Mouse (Mus musculus) small intestine, adult 2 months (tissue): Measurements from ENCODE around the gene Dnaaf3. TPM values are rescaled to one million over a fixed set of nuclear protein-coding genes. Genes with fewer than 3 reads are reported as not detected.
A peak's percentile ranks its signal among the peaks of the same experiment; 100 is the strongest.

Experiments
- H3K27ac ChIP-seq: fragments of 200-500 bp; 2 replicates; pipeline ENCODE4 v1.5.1; 2012; ENCODE audit warnings: low read depth, low read length, control low read depth, inconsistent platforms; ENCODE audit not compliant: insufficient read depth
- H3K27me3 ChIP-seq: fragments of 200-500 bp; 2 replicates; pipeline ENCODE4 v1.6.1; 2012; ENCODE audit warnings: mild to moderate bottlenecking, moderate library complexity, low read length, inconsistent platforms; ENCODE audit not compliant: control insufficient read depth, insufficient read depth
- H3K36me3 ChIP-seq: fragments of 200-500 bp; 2 replicates; pipeline ENCODE4 v1.6.1; 2012; ENCODE audit warnings: mild to moderate bottlenecking, low read length, control low read depth, inconsistent platforms; ENCODE audit not compliant: control insufficient read depth, insufficient read depth
- H3K4me1 ChIP-seq: fragments of 200-500 bp; 2 replicates; pipeline ENCODE4 v1.6.1; 2012; ENCODE audit warnings: low read length, inconsistent platforms, mixed read lengths; ENCODE audit not compliant: control insufficient read depth, insufficient read depth, insufficient read length
- H3K4me3 ChIP-seq: fragments of 200-500 bp; 2 replicates; pipeline ENCODE4 v1.5.1; 2012; ENCODE audit warnings: low read depth, mild to moderate bottlenecking, control low read depth, inconsistent platforms, low read length, moderate library complexity
- CTCF ChIP-seq: fragments of 200-500 bp; IDR thresholded peaks from 2 replicates; pipeline ENCODE4 v1.5.1; 2012; ENCODE audit warnings: low read depth, mild to moderate bottlenecking, control low read depth, inconsistent platforms, low read length, moderate library complexity, mixed read lengths; ENCODE audit not compliant: insufficient replicate concordance, insufficient read length; ENCODE audit errors: extremely low read depth
- POLR2A ChIP-seq: fragments of 200-500 bp; IDR thresholded peaks from 2 replicates; pipeline ENCODE4 v1.6.1; 2012; ENCODE audit warnings: low read depth, mild to moderate bottlenecking, control low read depth, inconsistent platforms, low read length, moderate library complexity
- WGBS: fragments of 180-500 bp; shearing (Covaris S2); methylation state at CpG from one replicate; pipeline ENCODE4 v1.1.7; 2018; 5-methylcytosine and 5-hydroxymethylcytosine counted together
- polyA plus RNA-seq: library from polyadenylated mRNA; depleted of rRNA; stranded (reverse); fragments of >200 nt; gene quantifications from 2 replicates; pipeline ENCODE4 v1.2.3, GENCODE M21; 2012

The Dnaaf3 gene
- polyA plus RNA-seq, 1 experiment: 1.9 TPM

DNA sequence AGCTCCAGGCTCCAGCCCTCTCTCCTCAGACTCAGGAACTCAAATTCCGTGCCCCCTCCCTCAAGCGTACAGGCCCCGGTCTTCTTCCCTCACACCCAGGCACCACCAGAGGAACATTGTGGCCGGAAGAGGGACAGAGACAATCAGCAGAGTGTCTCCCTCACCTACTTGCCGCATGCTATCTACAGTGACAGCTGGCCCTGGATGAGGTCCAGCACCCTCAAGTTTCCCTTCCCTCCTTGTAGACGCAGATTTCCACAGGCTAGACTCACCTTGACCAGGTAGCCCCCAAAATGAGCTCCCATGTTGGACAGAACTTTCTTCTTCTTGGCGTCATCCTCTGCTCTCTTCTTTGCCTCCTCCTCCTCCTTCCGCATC, 23.5 kb downstream of the Dnaaf3 start:
- no peaks in the 10 kb centered on the region for H3K36me3 ChIP-seq
- TF ChIP-seq POLR2A (no peak), CTCF (no peak)
- no peak overlapping the region for H3K4me3 ChIP-seq
- no peak overlapping the region for H3K27ac ChIP-seq
- no peaks in the 10 kb centered on the region for H3K27me3 ChIP-seq
- WGBS: 90% methylated on average over 8 of the region's 8 CpGs
- peaks cover 2% of the 10 kb centered on the region for H3K4me1 ChIP-seq

GRCm38 (mm10) chr7:4508062-4508738, 24.1 kb downstream of the Dnaaf3 start:
- Histone ChIP-seq H3K27me3 (no peaks in the 10 kb centered on the region), H3K27ac (no peak overlapping the region), H3K36me3 (no peaks in the 10 kb centered on the region), H3K4me3 (no peak overlapping the region), H3K4me1 (peaks cover 2% of the 10 kb centered on the region)
- 86% methylated on average over 32 of the region's 32 CpGs for WGBS
- TF ChIP-seq POLR2A: no peak
- no peak for TF ChIP-seq CTCF

GRCm38 (mm10) chr7:4507220-4507619, 25.0 kb downstream of the Dnaaf3 start:
- WGBS: 27% methylated on average over 3 of the region's 4 CpGs

DNA sequence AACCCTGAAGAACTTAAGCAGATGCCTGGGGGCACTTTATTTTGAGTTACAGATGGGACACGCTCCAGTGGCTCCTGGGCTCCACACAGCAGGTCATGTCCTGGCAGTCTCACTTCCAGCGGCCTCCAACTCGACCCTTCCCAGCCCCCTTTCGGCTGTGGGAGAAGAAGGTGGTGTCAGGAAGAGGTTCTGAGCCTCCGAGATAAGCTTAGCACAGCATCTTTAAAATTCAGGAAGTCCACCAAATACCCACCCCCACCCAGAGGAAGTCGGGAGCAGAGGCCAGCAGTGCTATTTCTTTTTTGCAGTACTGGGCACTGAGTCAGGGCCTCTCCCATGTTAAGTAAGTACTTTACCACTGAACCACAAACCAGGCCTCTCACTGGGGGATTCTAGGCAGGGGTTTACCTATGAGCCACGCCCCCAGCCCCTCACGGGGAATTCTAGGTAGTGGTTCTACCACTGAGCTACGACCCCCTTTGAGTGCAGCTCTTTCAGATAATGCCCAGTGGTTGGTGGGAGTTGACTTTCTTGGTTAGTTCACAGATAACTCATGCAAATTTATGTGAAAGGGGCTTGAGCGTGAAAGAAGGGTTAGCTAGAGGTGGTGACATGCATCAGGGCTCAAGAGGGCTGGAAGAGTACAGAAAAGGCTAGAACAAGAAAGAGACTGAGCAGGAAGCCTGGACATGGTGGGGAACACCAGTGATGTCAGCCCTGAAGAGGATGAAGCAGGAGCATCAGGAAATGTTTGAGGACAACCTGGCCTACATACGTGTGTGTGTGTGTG, 27.4 kb downstream of the Dnaaf3 start:
- H3K4me1 ChIP-seq: peaks cover 2% of the 10 kb centered on the region
- H3K27ac ChIP-seq: peak overlapping the region; percentile 36
- H3K27me3 ChIP-seq: no peaks in the 10 kb centered on the region
- TF ChIP-seq POLR2A (no peak), CTCF (no peak)
- H3K36me3 ChIP-seq: no peaks in the 10 kb centered on the region
- H3K4me3 ChIP-seq: no peak overlapping the region
- WGBS: 65% methylated on average over 11 of the region's 11 CpGs

More at GRCm38 (mm10) chr7:4507220-4507619, 25.0 kb downstream of the Dnaaf3 start:
- TF ChIP-seq POLR2A (no peak), CTCF (no peak)
- no peaks in the 10 kb centered on the region for H3K36me3 ChIP-seq
- H3K4me1 ChIP-seq: peaks cover 2% of the 10 kb centered on the region
- no peak overlapping the region for H3K4me3 ChIP-seq
- no peaks in the 10 kb centered on the region for H3K27me3 ChIP-seq
- no peak overlapping the region for H3K27ac ChIP-seq

DNA sequence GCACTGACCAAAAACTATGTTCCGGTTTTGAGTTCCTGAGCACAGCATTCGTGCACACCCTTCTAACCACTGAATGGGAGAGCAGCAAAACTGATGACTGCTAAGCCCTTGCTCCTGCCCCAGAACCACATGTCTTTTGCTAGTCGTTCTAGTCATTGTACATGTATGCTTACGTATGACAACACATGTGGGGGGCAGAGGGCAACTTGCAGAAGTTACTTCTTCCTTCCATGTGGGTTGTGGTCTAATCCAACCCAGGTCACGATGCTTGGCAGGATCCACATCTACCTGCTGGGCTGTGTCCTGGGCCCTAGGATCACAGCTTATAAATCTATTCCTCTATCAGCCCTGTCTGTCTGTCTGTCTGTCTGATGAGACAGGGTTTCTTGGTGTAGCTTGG, 28.4 kb downstream of the Dnaaf3 start:
- WGBS: 65% methylated on average over 5 of the region's 5 CpGs
- Histone ChIP-seq H3K27ac (peak overlapping the region; percentile 36; the same call in 1 of the 2 replicates), H3K27me3 (no peaks in the 10 kb centered on the region), H3K4me3 (no peak overlapping the region), H3K36me3 (no peaks in the 10 kb centered on the region), H3K4me1 (no peaks in the 10 kb centered on the region; the same call in 1 of the 2 replicates)
- TF ChIP-seq CTCF (no peak), POLR2A (no peak)

DNA sequence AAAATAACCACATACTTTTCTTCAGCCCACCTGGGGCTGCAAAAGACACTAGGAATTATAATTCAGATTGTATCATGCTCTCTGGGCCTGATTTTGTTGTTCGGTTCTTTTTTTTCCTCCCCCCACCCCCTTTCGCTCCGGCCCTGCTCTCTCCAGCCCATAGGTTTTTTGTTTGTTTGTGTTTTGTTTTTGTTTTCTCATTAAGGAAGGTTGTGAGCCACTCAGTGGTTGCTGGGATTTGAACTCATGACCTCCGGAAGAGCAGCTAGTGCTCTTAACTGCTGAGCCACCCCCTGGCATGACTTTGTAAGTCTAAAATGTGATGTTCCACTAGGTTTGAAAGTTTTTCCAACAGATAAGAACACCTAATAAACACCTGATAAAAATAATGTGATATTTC, 29.2 kb downstream of the Dnaaf3 start:
- H3K27me3 ChIP-seq: no peaks in the 10 kb centered on the region
- WGBS: 74% methylated on average over 4 of the region's 4 CpGs
- H3K27ac ChIP-seq: no peak overlapping the region
- TF ChIP-seq CTCF: no peak
- no peaks in the 10 kb centered on the region; the same call in 1 of the 2 replicates for H3K4me1 ChIP-seq
- no peak overlapping the region for H3K4me3 ChIP-seq
- H3K36me3 ChIP-seq: no peaks in the 10 kb centered on the region

- 9% methylated on average over 14 of the region's 14 CpGs for WGBS
- peak overlapping the region; percentile 46 for H3K4me3 ChIP-seq
- no peaks in the 10 kb centered on the region for H3K27me3 ChIP-seq
- H3K36me3 ChIP-seq: no peaks in the 10 kb centered on the region
- TF ChIP-seq POLR2A (no peak), CTCF (no peak)
- no peaks in the 10 kb centered on the region; the same call in 1 of the 2 replicates for H3K4me1 ChIP-seq
- peak overlapping the region; percentile 67; the same call in 1 of the 2 replicates for H3K27ac ChIP-seq
Observed at GRCm38 (mm10) chr7:4502421-4503090, 29.7 kb downstream of the Dnaaf3 start.
